28 mouse cellular contexts compared by ENCODE assay signal in the genomic region with DNA sequence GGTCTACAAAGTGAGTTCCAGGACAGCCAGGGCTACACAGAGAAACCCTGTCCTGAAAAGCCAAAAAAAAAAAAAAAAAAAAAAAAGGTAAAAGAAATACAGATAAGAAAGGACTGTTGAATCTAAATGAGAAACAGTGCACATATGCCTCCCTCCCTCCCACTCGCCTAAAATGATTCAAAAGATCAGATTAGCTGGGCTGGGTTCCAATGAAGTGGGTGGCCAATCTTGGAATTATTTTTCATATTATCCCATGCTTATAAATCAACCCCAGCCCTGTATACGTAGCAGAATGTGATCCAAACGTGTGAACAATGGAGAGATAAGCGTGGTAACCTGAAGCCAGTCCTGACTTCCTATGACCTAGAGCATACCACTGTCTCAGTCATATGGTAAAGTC. TPM values are rescaled to one million over a fixed set of nuclear protein-coding genes. Genes with fewer than 3 reads are reported as not detected.
DNase-seq lines count a peak whose midpoint lies in the region; ATAC-seq and TF ChIP-seq lines count a peak whose summit lies in the region.
"Had no signal": no experiment of that assay in that cellular context is flagged by ENCODE, and none has a peak within 500 bp of the region (broad histone marks: within the 10 kb centered on the region; RNA-seq: fewer than 3 reads in every experiment).

No protein-coding gene starts in this region.

- no peak overlapping the region for H3K9ac ChIP-seq in hindbrain, embryonic 14.5 days
- H3K9ac ChIP-seq: embryonic facial prominence, embryonic 12.5 days; embryonic facial prominence, embryonic 15.5 days; forebrain, postnatal 0 days; heart, embryonic 13.5 days; hindbrain, embryonic 12.5 days had no signal

- H3K4me1 ChIP-seq in hindbrain, embryonic 14.5 days (replicated peaks; ENCODE audit: control insufficient read depth, insufficient read depth, low read length), result no peaks in the 10 kb centered on the region
- no peaks in the 10 kb centered on the region for H3K4me1 ChIP-seq in hindbrain, embryonic 10.5 days (replicated peaks)
- H3K4me1 ChIP-seq in lung, adult 2 months (ENCODE audit: control insufficient read depth, insufficient read depth, low read length), result no peaks in the 10 kb centered on the region
- H3K4me1 ChIP-seq: embryonic facial prominence, embryonic 12.5 days; embryonic facial prominence, embryonic 15.5 days; heart, embryonic 13.5 days; hindbrain, embryonic 12.5 days had no signal

- ATAC-seq in hindbrain, embryonic 14.5 days (ENCODE audit: low FRiP score), result no peak
- ATAC-seq: forebrain, embryonic 14.5 days; forebrain, postnatal 0 days; hindbrain, embryonic 16.5 days; Patski had no signal

- no peak overlapping the region for H3K4me2 ChIP-seq in hindbrain, embryonic 14.5 days (replicated peaks)
- H3K4me2 ChIP-seq: embryonic facial prominence, embryonic 12.5 days; embryonic facial prominence, embryonic 15.5 days; heart, embryonic 13.5 days; hindbrain, embryonic 12.5 days had no signal

- peak; percentile 2 for DNase-seq in hindbrain, embryonic 14.5 days (ENCODE audit: low spot score)
- no peak for DNase-seq in hindbrain, embryonic 10.5 days (ENCODE audit: low spot score)
- peak; percentile 34 for DNase-seq in 3T3-L1 (ENCODE audit: low read depth, low spot score)
- peak; percentile 60 for DNase-seq in NIH3T3 (ENCODE audit: low read depth)
- DNase-seq in layer of hippocampus, adult 8-10 months (ENCODE audit: low spot score in 2 of 2), result peak; percentile 62 to 67
- DNase-seq in c-Kit-positive CD71-positive TER-119-positive erythroid progenitor cells, embryonic 14.5 days (ENCODE audit: low spot score), result no peak
- no peak for DNase-seq in kidney, postnatal 10 days
- DNase-seq in lung, adult 2 months, result no peak
- DNase-seq: adrenal gland, postnatal 10 days; adrenal gland, postnatal 36 days; cerebellum, adult 18-20 months; cerebellum, adult 9-10 months; cerebellum, postnatal 25 days; forebrain, postnatal 0 days; gastrocnemius, adult 2 months; gastrocnemius, postnatal 14 days; heart, adult 18-20 months had no signal

- H3K27ac ChIP-seq in hindbrain, embryonic 14.5 days, result no peak overlapping the region
- H3K27ac ChIP-seq in hindbrain, embryonic 10.5 days, result no peak overlapping the region
- H3K27ac ChIP-seq: embryonic facial prominence, embryonic 12.5 days; embryonic facial prominence, embryonic 15.5 days; gastrocnemius, adult 2 months; heart, embryonic 13.5 days; hindbrain, embryonic 12.5 days had no signal

- TF ChIP-seq POLR2A in lung, adult 2 months (IDR thresholded peaks at IDR 0.05; ENCODE audit: borderline replicate concordance, extremely low read depth, low read depth, low read length), result no peak

- H3K9me3 ChIP-seq in hindbrain, embryonic 14.5 days (ENCODE audit: control insufficient read depth, low read length), result no peaks in the 10 kb centered on the region
- H3K9me3 ChIP-seq in hindbrain, embryonic 10.5 days, result no peaks in the 10 kb centered on the region
- H3K9me3 ChIP-seq: embryonic facial prominence, embryonic 12.5 days; embryonic facial prominence, embryonic 15.5 days; heart, embryonic 13.5 days; hindbrain, embryonic 12.5 days had no signal

- H3K36me3 ChIP-seq in hindbrain, embryonic 14.5 days (replicated peaks; ENCODE audit: control insufficient read depth, insufficient read depth), result no peaks in the 10 kb centered on the region
- H3K36me3 ChIP-seq in hindbrain, embryonic 10.5 days, result no peaks in the 10 kb centered on the region
- H3K36me3 ChIP-seq: embryonic facial prominence, embryonic 12.5 days; embryonic facial prominence, embryonic 15.5 days; heart, embryonic 13.5 days; hindbrain, embryonic 12.5 days had no signal

- H3K4me3 ChIP-seq in hindbrain, embryonic 14.5 days (replicated peaks; ENCODE audit: low read length), result no peak overlapping the region
- H3K4me3 ChIP-seq in hindbrain, embryonic 10.5 days, result no peak overlapping the region
- H3K4me3 ChIP-seq in lung, adult 2 months (replicated peaks; ENCODE audit: extremely low read depth, low read depth, low read length), result no peak overlapping the region
- H3K4me3 ChIP-seq: embryonic facial prominence, embryonic 12.5 days; embryonic facial prominence, embryonic 15.5 days; gastrocnemius, adult 2 months; heart, embryonic 13.5 days; hindbrain, embryonic 12.5 days had no signal

- peaks cover 15% of the 10 kb centered on the region for H3K27me3 ChIP-seq in hindbrain, embryonic 14.5 days (ENCODE audit: control insufficient read depth, insufficient read depth, low read length)
- peaks cover 10% of the 10 kb centered on the region for H3K27me3 ChIP-seq in hindbrain, embryonic 10.5 days (ENCODE audit: insufficient read depth, poor library complexity, severe bottlenecking)
- H3K27me3 ChIP-seq: Patski had no signal

- 72% methylated on average over 4 of the region's 4 CpGs for WGBS in hindbrain, embryonic 14.5 days
- WGBS in hindbrain, embryonic 10.5 days, result 80% methylated on average over 4 of the region's 4 CpGs
- 59% methylated on average over 4 of the region's 4 CpGs for WGBS in lung, adult 2 months

- no peak for TF ChIP-seq CTCF in lung, adult 2 months (IDR thresholded peaks at IDR 0.05; ENCODE audit: insufficient read depth, low read length)

RNA-seq across cellular contexts. Expression of gene Rasgrf1, which starts 8.5 kb away (rescaled TPM):
- 9.7 and 10.1 TPM in 2 replicates for polyA plus RNA-seq in hindbrain, embryonic 14.5 days (2014; fragmentation: Nextera tagmentation; extraction: Ambion mirVana)
- polyA plus RNA-seq in hindbrain, embryonic 10.5 days (2016; fragmentation: Nextera tagmentation; extraction: Ambion mirVana), result 0.12 and 0.13 TPM in 2 replicates
- total RNA-seq in layer of hippocampus, adult 8-10 months (2022), result 100 to 1,000 TPM; 449 to 518 (median 495) TPM
- 0.71 and 0.90 TPM in 2 replicates for polyA plus RNA-seq in lung, adult 2 months (2012; rRNA removed)
- total RNA-seq: common myeloid progenitor, adult 5-6 weeks; gastrocnemius, adult 2 months; heart, postnatal 14 days; heart, postnatal 4 days had no signal
- polyA plus RNA-seq: forebrain, embryonic 11.5 days; Patski had no signal

Comparison
In these comparisons a context has a peak if more than half of its experiments do, and no peak if none do; other contexts are left out.
1. DNase-seq: peak in hindbrain, embryonic 14.5 days (single experiment), 3T3-L1 (single experiment), NIH3T3 (single experiment) and layer of hippocampus, adult 8-10 months (2 of 2); none in hindbrain, embryonic 10.5 days (single experiment), c-Kit-positive CD71-positive TER-119-positive erythroid progenitor cells, embryonic 14.5 days (single experiment), kidney, postnatal 10 days (single experiment) and lung, adult 2 months (single experiment).